Mouse (Mus musculus) liver, adult 2 months (tissue): Measurements from ENCODE around the gene Atp1b3. TPM values are rescaled to one million over a fixed set of nuclear protein-coding genes. Genes with fewer than 3 reads are reported as not detected.
"Not testable (repeated sequence)": the region's sequence is repeated elsewhere in the genome, so short reads cannot be mapped to it uniquely, and the experiment has no call there.

Experiments used
- DNase-seq: peaks from one replicate; pipeline ENCODE4 v3.0.0-alpha.2; 2011; ENCODE audit warnings: low read depth, low spot score; ENCODE audit errors: extremely low read depth
- H3K27ac ChIP-seq: fragments of 200-500 bp; replicated peaks from 2 replicates; pipeline ENCODE4 v1.5.1; 2012; ENCODE audit warnings: low read depth, mild to moderate bottlenecking, control low read depth, inconsistent platforms, low read length; ENCODE audit not compliant: insufficient read depth
- H3K27me3 ChIP-seq: fragments of 200-500 bp; 2 replicates; pipeline ENCODE4 v1.6.1; 2012; ENCODE audit warnings: mild to moderate bottlenecking, moderate library complexity, low read length, inconsistent platforms; ENCODE audit not compliant: control insufficient read depth, insufficient read depth
- H3K36me3 ChIP-seq: fragments of 200-500 bp; 2 replicates; pipeline ENCODE4 v1.6.1; 2012; ENCODE audit warnings: low read length, inconsistent platforms; ENCODE audit not compliant: control insufficient read depth, insufficient read depth
- H3K4me1 ChIP-seq: fragments of 200-500 bp; 2 replicates; pipeline ENCODE4 v1.6.1; 2011; ENCODE audit warnings: low read length; ENCODE audit not compliant: control insufficient read depth, insufficient read depth
- H3K4me3 ChIP-seq: fragments of 200-500 bp; 2 replicates; pipeline ENCODE4 v1.5.1; 2011; ENCODE audit warnings: low read depth, mild to moderate bottlenecking, control low read depth, low read length, moderate library complexity; ENCODE audit not compliant: insufficient read depth
- H3K79me2 ChIP-seq: fragments of 200-500 bp; 2 replicates; pipeline ENCODE4 v1.6.1; 2012; ENCODE audit warnings: inconsistent platforms, mild to moderate bottlenecking, low read length, moderate library complexity; ENCODE audit not compliant: control insufficient read depth, insufficient read depth
- H3K9ac ChIP-seq: fragments of 200-500 bp; 2 replicates; pipeline ENCODE4 v1.6.1; 2012; ENCODE audit warnings: low read depth, mild to moderate bottlenecking, control low read depth, inconsistent platforms, low read length
- CTCF ChIP-seq: fragments of 200-500 bp; IDR thresholded peaks from 2 replicates; pipeline ENCODE4 v1.5.1; 2011; ENCODE audit warnings: low read depth, low read length, control low read depth
- POLR2A ChIP-seq: fragments of 200-500 bp; IDR thresholded peaks from 2 replicates; pipeline ENCODE4 v1.6.1; 2011; ENCODE audit warnings: low read length, control low read depth; ENCODE audit not compliant: insufficient read depth; ENCODE audit errors: extremely low read depth
- WGBS: fragments of 180-500 bp; shearing (Covaris S2); methylation state at CpG from one replicate; pipeline ENCODE4 v1.1.7; 2018; 5-methylcytosine and 5-hydroxymethylcytosine counted together
- polyA plus RNA-seq: library from polyadenylated mRNA; depleted of rRNA; stranded (reverse); fragments of >200 nt; gene quantifications from 2 replicates; pipeline ENCODE4 v1.2.3, GENCODE M21; 2012
- total RNA-seq: library from RNA; depleted of rRNA; stranded (reverse); fragments of >200 nt; gene quantifications from 2 replicates; pipeline ENCODE4 v1.2.3, GENCODE M21; 2014

Gene Atp1b3
- total and polyA plus RNA-seq, 2 experiments = 13.5 to 22.3 TPM

DNA sequence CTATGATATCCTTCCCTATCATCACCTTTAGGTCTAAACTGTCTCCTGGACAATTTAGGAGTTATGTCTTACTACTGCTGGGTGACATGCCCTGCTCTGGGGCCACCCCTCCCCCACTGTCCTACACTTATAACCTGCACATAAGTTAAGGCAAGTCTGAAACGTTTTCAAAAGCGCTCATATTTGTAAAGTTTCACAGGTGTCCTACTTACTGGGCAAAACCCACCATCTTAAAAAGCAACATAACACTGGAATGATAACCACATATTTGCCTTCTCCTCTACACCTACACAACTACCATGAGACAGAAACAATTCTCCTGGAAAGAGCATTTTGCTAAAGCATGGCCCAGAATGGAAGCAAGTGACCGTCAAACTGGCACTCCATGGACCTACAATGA, 4.2 kb downstream of the Atp1b3 start:
- Histone ChIP-seq H3K36me3 (no peaks in the 10 kb centered on the region), H3K79me2 (peaks cover 18% of the 10 kb centered on the region), H3K4me1 (no peaks in the 10 kb centered on the region), H3K4me3 (no peak overlapping the region), H3K9ac (no peak overlapping the region), H3K27ac (no peak overlapping the region), H3K27me3 (no peaks in the 10 kb centered on the region)
- DNase-seq = no peak
- WGBS = 93% methylated on average over 3 of the region's 3 CpGs
- TF ChIP-seq POLR2A = no peak
- no peak for TF ChIP-seq CTCF

DNA sequence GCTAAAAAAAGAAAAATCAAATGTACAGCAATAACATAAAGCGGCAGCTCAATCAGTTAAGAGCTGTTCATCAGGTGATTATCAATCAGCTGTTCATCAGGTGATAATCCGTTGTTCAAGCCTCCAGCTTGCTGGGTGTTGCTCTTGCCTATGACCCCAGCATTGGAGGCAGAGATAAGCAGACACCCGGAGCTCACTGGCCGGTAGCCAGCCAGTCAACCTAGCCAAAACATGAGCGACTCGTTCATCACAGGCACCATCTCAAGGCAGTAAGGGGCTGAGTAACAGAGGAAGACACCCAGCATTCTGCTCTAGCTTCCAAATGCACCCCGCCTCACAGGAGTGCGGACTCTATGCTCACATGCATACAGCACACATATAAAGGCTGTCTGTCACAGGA, 10.4 kb downstream of the Atp1b3 start:
- Histone ChIP-seq H3K4me3 (no peak overlapping the region), H3K27me3 (no peaks in the 10 kb centered on the region), H3K36me3 (0 out of 2 replicates have a peak, but pooled peaks cover 2% of the 10 kb centered on the region), H3K4me1 (no peaks in the 10 kb centered on the region; the same call in 1 of the 2 replicates), H3K9ac (no peak overlapping the region), H3K79me2 (peaks cover 24% of the 10 kb centered on the region), H3K27ac (no peak overlapping the region)
- WGBS = 36% methylated on average over 8 of the region's 8 CpGs
- peak; percentile 31 for DNase-seq
- no peak for TF ChIP-seq CTCF
- TF ChIP-seq POLR2A = no peak

- Histone ChIP-seq H3K4me1 (no peaks in the 10 kb centered on the region; the same call in 1 of the 2 replicates), H3K4me3 (no peak overlapping the region), H3K79me2 (peaks cover 21% of the 10 kb centered on the region), H3K27me3 (no peaks in the 10 kb centered on the region), H3K36me3 (0 out of 2 replicates have a peak, but pooled peaks cover 2% of the 10 kb centered on the region), H3K27ac (no peak overlapping the region), H3K9ac (no peak overlapping the region)
- 92% methylated on average over 12 of the region's 12 CpGs for WGBS
- TF ChIP-seq POLR2A (no peak), CTCF (no peak)
- no peak for DNase-seq
These were observed 11.0 kb downstream of the Atp1b3 start for GRCm38 (mm10) chr9:96353121-96353769.

DNA sequence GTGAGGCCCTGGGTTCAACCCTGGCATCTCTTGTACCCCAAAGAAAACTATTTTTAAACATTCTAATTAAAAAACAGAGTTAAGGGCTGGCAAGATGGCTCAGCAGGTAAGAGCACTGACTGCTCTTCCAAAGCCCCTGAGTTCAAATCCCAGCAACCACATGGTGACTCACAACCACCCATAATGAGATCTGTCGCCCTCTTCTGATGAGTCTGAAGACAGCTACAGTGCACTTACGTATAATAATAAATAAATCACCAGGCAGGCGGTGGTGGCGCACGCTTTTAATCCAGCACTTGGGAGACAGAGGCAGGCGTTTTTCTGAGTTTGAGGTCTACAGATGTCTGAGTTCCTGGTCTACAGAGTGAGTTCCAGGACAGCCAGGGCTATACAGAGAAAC, 12.5 kb downstream of the Atp1b3 start:
- DNase-seq, H3K27me3 ChIP-seq, H3K27ac ChIP-seq, H3K4me1 ChIP-seq, H3K9ac ChIP-seq, H3K36me3 ChIP-seq, H3K4me3 ChIP-seq: not testable (repeated sequence)
- 96% methylated on average over 6 of the region's 6 CpGs for WGBS
- H3K79me2 ChIP-seq = peaks cover 17% of the 10 kb centered on the region; the same call in 1 of the 2 replicates

DNA sequence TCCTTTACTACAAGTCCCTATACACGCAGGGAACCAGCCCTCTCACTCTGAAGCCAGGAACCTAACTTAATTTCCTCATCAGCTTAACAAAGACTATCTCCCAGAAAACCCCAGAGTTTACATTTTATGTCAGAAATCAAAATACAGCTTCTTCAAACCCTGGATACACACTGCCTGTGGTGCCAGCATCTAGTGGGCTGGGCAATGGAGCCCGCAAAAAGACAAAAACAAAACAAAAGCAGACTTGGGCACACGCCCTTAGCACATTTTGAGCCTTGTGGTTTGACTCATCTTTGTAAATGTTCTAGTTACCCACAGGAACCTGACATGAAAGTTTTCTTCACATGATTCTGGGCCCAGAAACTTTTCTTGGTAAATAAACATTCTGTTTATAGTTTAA, 13.8 kb downstream of the Atp1b3 start:
- no peak for TF ChIP-seq POLR2A
- TF ChIP-seq CTCF = no peak
- DNase-seq = no peak
- 0 out of 2 replicates have a peak, but pooled peaks cover 2% of the 10 kb centered on the region for H3K36me3 ChIP-seq
- H3K4me1 ChIP-seq = no peaks in the 10 kb centered on the region; the same call in 1 of the 2 replicates
- no peak overlapping the region for H3K9ac ChIP-seq
- 65% methylated on average over 3 of the region's 3 CpGs for WGBS
- no peak overlapping the region for H3K4me3 ChIP-seq
- peaks cover 14% of the 10 kb centered on the region; the same call in 1 of the 2 replicates for H3K79me2 ChIP-seq
- H3K27ac ChIP-seq = no peak overlapping the region
- no peaks in the 10 kb centered on the region for H3K27me3 ChIP-seq

DNA sequence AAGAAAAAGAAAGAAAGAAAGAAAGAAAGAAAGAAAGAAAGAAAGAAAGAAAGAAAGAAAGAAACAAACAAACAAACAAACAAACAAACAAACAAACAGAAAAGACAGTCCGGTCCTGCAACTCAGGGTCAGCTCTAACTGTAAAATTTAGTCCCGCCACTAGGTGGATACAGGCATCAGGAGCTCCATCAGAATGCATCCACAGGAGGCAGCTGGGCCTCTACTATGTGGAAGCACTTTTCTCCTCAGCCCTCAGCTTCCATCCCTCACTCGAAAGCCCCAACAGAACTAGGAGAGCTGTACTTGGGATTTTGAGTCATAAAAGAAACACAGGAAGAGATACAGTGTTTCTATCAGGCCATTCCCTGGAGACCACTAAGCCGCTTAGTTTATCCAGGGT, 14.2 kb downstream of the Atp1b3 start:
- H3K27me3 ChIP-seq = no peaks in the 10 kb centered on the region
- H3K9ac ChIP-seq = no peak overlapping the region
- DNase-seq = peak; percentile 33
- TF ChIP-seq CTCF = peak; percentile 60
- TF ChIP-seq POLR2A = no peak
- peaks cover 14% of the 10 kb centered on the region; the same call in 1 of the 2 replicates for H3K79me2 ChIP-seq
- H3K4me3 ChIP-seq = no peak overlapping the region
- no peaks in the 10 kb centered on the region; the same call in 1 of the 2 replicates for H3K4me1 ChIP-seq
- peaks cover 3% of the 10 kb centered on the region; the same call in 1 of the 2 replicates for H3K36me3 ChIP-seq
- H3K27ac ChIP-seq = no peak overlapping the region
- WGBS = 49% methylated on average over 4 of the region's 4 CpGs
